In the genomic region with DNA sequence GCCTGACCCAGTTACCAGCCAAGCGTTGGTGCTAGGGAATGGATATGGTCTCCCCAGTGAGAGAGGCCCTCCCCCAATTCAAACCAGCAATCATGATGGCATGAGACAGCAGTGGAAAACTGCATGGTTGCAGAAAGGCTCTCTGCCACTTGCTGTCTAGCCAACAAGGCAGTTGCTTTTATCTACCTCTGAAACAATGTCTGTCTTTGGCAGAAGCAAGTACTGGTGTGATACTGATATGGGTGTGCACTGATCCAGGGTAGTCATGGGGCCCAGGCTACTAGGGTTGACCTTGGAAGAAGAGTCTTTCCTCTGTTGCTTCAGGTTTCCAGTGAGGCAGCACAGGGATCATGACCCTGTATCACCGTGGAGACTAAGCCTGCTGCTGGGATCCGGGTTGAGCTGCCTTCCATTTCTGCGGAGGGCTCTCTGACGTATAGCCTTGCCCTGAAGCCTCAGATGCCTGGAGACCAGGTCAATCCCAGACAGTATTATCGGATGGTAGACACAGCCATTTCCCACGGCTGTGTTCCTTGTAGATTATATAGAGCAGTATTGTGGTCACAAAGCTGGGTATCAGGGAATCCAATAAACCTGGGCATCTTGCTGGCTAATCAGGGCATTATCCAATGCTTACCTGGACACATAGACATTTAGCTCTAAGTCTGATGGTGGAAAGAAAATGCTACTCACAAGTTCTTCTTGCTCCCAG, we compare ENCODE assay signal across 21 mouse cellular contexts.
DNase-seq lines count a peak whose midpoint lies in the region; ATAC-seq and TF ChIP-seq lines count a peak whose summit lies in the region.
"Had no signal": no experiment of that assay in that cellular context is flagged by ENCODE, and none has a peak within 500 bp of the region (broad histone marks: within the 10 kb centered on the region; RNA-seq: fewer than 3 reads in every experiment).

No protein-coding gene starts in this region.

- H3K9ac ChIP-seq in forebrain, embryonic 15.5 days (replicated peaks) = no peak overlapping the region
- H3K9ac ChIP-seq in hindbrain, postnatal 0 days (replicated peaks; ENCODE audit: low read length) = no peak overlapping the region
- H3K9ac ChIP-seq in liver, embryonic 13.5 days = peak overlapping the region; percentile 47; the same call in 1 of the 2 replicates
- H3K9ac ChIP-seq: embryonic facial prominence, embryonic 13.5 days; heart, embryonic 15.5 days; limb, embryonic 12.5 days had no signal

- no peaks in the 10 kb centered on the region for H3K27me3 ChIP-seq in forebrain, embryonic 10.5 days (ENCODE audit: poor library complexity, severe bottlenecking)
- H3K27me3 ChIP-seq in forebrain, embryonic 15.5 days = no peaks in the 10 kb centered on the region
- H3K27me3 ChIP-seq in hindbrain, embryonic 10.5 days (ENCODE audit: insufficient read depth, poor library complexity, severe bottlenecking) = no peaks in the 10 kb centered on the region
- H3K27me3 ChIP-seq in hindbrain, postnatal 0 days (ENCODE audit: insufficient read depth, low read length) = no peaks in the 10 kb centered on the region
- no peaks in the 10 kb centered on the region for H3K27me3 ChIP-seq in liver, embryonic 13.5 days
- H3K27me3 ChIP-seq: CH12.LX; embryonic facial prominence, embryonic 13.5 days; heart, embryonic 15.5 days; limb, embryonic 12.5 days had no signal

- no peak for ATAC-seq in forebrain, embryonic 15.5 days (replicated peaks)
- ATAC-seq in hindbrain, postnatal 0 days = no peak
- ATAC-seq in common myeloid progenitor, adult 5-6 weeks (replicated peaks; ENCODE audit: low read depth, poor library complexity, severe bottlenecking) = peak; percentile 41
- ATAC-seq in liver, embryonic 13.5 days (ENCODE audit: low read depth) = peak; percentile 90
- ATAC-seq: activated CD4-positive, CD25-positive, alpha-beta regulatory T cell, adult 4 months; forebrain, embryonic 16.5 days; lung, postnatal 0 days had no signal

- H3K4me1 ChIP-seq in forebrain, embryonic 10.5 days = peaks cover 11% of the 10 kb centered on the region
- H3K4me1 ChIP-seq in forebrain, embryonic 15.5 days = no peaks in the 10 kb centered on the region
- peaks cover 26% of the 10 kb centered on the region for H3K4me1 ChIP-seq in hindbrain, embryonic 10.5 days (replicated peaks)
- H3K4me1 ChIP-seq in hindbrain, postnatal 0 days (ENCODE audit: insufficient read depth, low read length) = no peaks in the 10 kb centered on the region
- H3K4me1 ChIP-seq in liver, embryonic 13.5 days (replicated peaks) = peaks cover 86% of the 10 kb centered on the region

- H3K4me2 ChIP-seq in forebrain, embryonic 15.5 days (replicated peaks) = no peak overlapping the region
- H3K4me2 ChIP-seq in hindbrain, postnatal 0 days (ENCODE audit: low read depth, low read length) = no peak overlapping the region
- peak overlapping the region; percentile 50 for H3K4me2 ChIP-seq in liver, embryonic 13.5 days
- H3K4me2 ChIP-seq: embryonic facial prominence, embryonic 13.5 days; heart, embryonic 15.5 days; limb, embryonic 12.5 days had no signal

- H3K4me3 ChIP-seq in forebrain, embryonic 10.5 days = no peak overlapping the region
- H3K4me3 ChIP-seq in forebrain, embryonic 15.5 days = no peak overlapping the region
- no peak overlapping the region for H3K4me3 ChIP-seq in hindbrain, embryonic 10.5 days
- no peak overlapping the region for H3K4me3 ChIP-seq in hindbrain, postnatal 0 days (ENCODE audit: low read length)
- no peak overlapping the region for H3K4me3 ChIP-seq in liver, embryonic 13.5 days (replicated peaks)
- H3K4me3 ChIP-seq: embryonic facial prominence, embryonic 13.5 days; heart, embryonic 15.5 days; left cerebral cortex, adult 2 months; limb, embryonic 12.5 days; myocyte had no signal

- no peak for DNase-seq in forebrain, embryonic 10.5 days (ENCODE audit: extremely low spot score, low spot score)
- DNase-seq in hindbrain, embryonic 10.5 days (ENCODE audit: low spot score) = no peak
- no peak for DNase-seq in hindbrain, postnatal 0 days (ENCODE audit: low spot score)
- peak; percentile 64 for DNase-seq in liver, embryonic 13.5 days
- no peak for DNase-seq in cerebellum, postnatal 4 days (ENCODE audit: low spot score in 2 of 2)
- DNase-seq in right cerebral cortex, adult 2 months (ENCODE audit: low spot score in 2 of 2) = no peak
- DNase-seq: adrenal gland, postnatal 25 days; cerebellum, postnatal 36 days; right cerebral cortex, adult 18-20 months; spleen, adult 18-20 months had no signal

- H3K27ac ChIP-seq in forebrain, embryonic 10.5 days = peak overlapping the region; percentile 37; the same call in 1 of the 2 replicates
- H3K27ac ChIP-seq in forebrain, embryonic 15.5 days (replicated peaks) = no peak overlapping the region
- 0 out of 2 replicates have a peak overlapping the region, but pooled peaks have one; percentile 23 for H3K27ac ChIP-seq in hindbrain, embryonic 10.5 days
- H3K27ac ChIP-seq in hindbrain, postnatal 0 days = no peak overlapping the region
- peak overlapping the region; percentile 82 for H3K27ac ChIP-seq in liver, embryonic 13.5 days
- H3K27ac ChIP-seq: embryonic facial prominence, embryonic 13.5 days; heart, embryonic 15.5 days; left cerebral cortex, adult 2 months; limb, embryonic 12.5 days had no signal

- peaks cover 4% of the 10 kb centered on the region for H3K9me3 ChIP-seq in forebrain, embryonic 10.5 days
- no peaks in the 10 kb centered on the region for H3K9me3 ChIP-seq in forebrain, embryonic 15.5 days
- peaks cover 7% of the 10 kb centered on the region; the same call in 1 of the 2 replicates for H3K9me3 ChIP-seq in hindbrain, embryonic 10.5 days
- H3K9me3 ChIP-seq in hindbrain, postnatal 0 days (ENCODE audit: low read length) = no peaks in the 10 kb centered on the region
- peaks cover 7% of the 10 kb centered on the region for H3K9me3 ChIP-seq in liver, embryonic 13.5 days (replicated peaks)
- H3K9me3 ChIP-seq: embryonic facial prominence, embryonic 13.5 days; heart, embryonic 15.5 days had no signal

- no peak for TF ChIP-seq CTCF in hindbrain, postnatal 0 days (IDR thresholded peaks at IDR 0.05; ENCODE audit: low read depth)

- no peaks in the 10 kb centered on the region for H3K36me3 ChIP-seq in forebrain, embryonic 10.5 days (replicated peaks)
- H3K36me3 ChIP-seq in forebrain, embryonic 15.5 days = no peaks in the 10 kb centered on the region
- H3K36me3 ChIP-seq in hindbrain, embryonic 10.5 days = no peaks in the 10 kb centered on the region
- no peaks in the 10 kb centered on the region for H3K36me3 ChIP-seq in hindbrain, postnatal 0 days (ENCODE audit: insufficient read depth, low read length)
- no peaks in the 10 kb centered on the region for H3K36me3 ChIP-seq in liver, embryonic 13.5 days
- H3K36me3 ChIP-seq: embryonic facial prominence, embryonic 13.5 days; heart, embryonic 15.5 days; limb, embryonic 12.5 days had no signal

- WGBS in forebrain, embryonic 10.5 days = 87% methylated on average over 7 of the region's 7 CpGs
- 86% methylated on average over 7 of the region's 7 CpGs for WGBS in forebrain, embryonic 15.5 days
- 69% methylated on average over 7 of the region's 7 CpGs for WGBS in hindbrain, embryonic 10.5 days
- 74% methylated on average over 7 of the region's 7 CpGs for WGBS in hindbrain, postnatal 0 days
- WGBS in liver, embryonic 13.5 days (ENCODE audit: insufficient replicate concordance) = 47% methylated on average over 7 of the region's 7 CpGs

Comparison
In these comparisons a context has a peak if more than half of its experiments do, and no peak if none do; other contexts are left out.
1. H3K27ac ChIP-seq: peak in forebrain, embryonic 10.5 days (single experiment), hindbrain, embryonic 10.5 days (single experiment) and liver, embryonic 13.5 days (single experiment); none in forebrain, embryonic 15.5 days (single experiment) and hindbrain, postnatal 0 days (single experiment).
2. ATAC-seq: peak in common myeloid progenitor, adult 5-6 weeks (single experiment) and liver, embryonic 13.5 days (single experiment); none in forebrain, embryonic 15.5 days (single experiment) and hindbrain, postnatal 0 days (single experiment).